Mouse (Mus musculus) left cerebral cortex, postnatal 10 days (tissue): ENCODE measurements at regions not wholly inside any gene's neighbourhood (a gene's known extent, or its start where the extent isn't known, plus 50 kb on each side); places are given as distances from the start of the nearest gene placed in this dataset.
"Not testable (repeated sequence)": the region's sequence is repeated elsewhere in the genome, so short reads cannot be mapped to it uniquely, and the experiment has no call there.

ENCODE experiments used
- DNase-seq, 2 experiments: peaks; one replicate each; pipeline ENCODE4 v3.0.0; 2021 to 2022; ENCODE audit warnings: low spot score in 2 of 2, mixed read lengths in 1 of 2; ENCODE audit errors: extremely low spot score in 1 of 2
- intact Hi-C: fragments of 180-260 bp; cut with DNase I; formaldehyde crosslinking; loops from one replicate; pipeline ENCODE4 v1.15.1; 2025

DNA sequence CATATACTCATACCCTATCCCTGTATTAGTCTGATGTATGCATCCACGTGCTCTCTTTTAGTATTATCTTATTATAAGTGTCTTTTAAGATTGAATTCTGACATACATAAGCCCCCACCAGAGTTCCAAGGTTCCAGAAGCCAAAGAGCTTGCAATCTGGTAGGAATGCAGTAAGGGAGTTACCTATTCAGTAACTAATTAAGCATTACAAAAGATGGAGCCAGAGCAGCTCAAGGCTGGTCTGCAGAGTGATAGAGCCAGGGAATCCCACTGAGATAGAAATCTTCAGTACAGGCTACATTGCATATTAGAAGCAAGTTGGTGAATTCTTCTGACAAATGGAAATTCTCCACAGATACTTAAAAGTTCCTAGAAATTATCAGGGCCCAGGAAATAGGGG lies 790.7 kb downstream of the Prdm13 start:
- intact Hi-C loops: loop anchor here (10.0 kb wide), 1 partner anchor 780 kb away; no protein-coding TSS in a partner anchor
- DNase-seq: not testable (repeated sequence)

DNA sequence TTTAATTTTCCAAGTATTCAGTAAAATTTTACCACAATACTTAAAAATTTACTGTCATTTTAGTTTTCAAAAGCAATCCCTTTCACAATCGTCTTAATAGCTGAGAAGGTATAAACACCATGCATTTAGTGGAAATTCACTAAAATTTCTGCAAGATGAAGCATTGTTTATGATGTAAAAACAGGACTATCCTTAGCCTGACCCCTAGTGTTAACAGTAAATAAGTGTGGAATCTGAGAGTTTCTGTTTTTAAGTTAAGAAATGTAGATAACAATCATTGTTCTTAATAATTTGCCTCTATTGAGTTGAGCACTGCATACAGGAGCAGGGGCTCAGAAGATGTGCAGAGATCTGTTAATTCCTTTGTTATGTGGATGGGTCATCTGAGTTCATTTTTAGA lies 791.9 kb downstream of the Prdm13 start:
- intact Hi-C loops: loop anchor here (10.0 kb wide), 1 partner anchor 779 kb away; no protein-coding TSS in a partner anchor
- no peak for DNase-seq

DNA sequence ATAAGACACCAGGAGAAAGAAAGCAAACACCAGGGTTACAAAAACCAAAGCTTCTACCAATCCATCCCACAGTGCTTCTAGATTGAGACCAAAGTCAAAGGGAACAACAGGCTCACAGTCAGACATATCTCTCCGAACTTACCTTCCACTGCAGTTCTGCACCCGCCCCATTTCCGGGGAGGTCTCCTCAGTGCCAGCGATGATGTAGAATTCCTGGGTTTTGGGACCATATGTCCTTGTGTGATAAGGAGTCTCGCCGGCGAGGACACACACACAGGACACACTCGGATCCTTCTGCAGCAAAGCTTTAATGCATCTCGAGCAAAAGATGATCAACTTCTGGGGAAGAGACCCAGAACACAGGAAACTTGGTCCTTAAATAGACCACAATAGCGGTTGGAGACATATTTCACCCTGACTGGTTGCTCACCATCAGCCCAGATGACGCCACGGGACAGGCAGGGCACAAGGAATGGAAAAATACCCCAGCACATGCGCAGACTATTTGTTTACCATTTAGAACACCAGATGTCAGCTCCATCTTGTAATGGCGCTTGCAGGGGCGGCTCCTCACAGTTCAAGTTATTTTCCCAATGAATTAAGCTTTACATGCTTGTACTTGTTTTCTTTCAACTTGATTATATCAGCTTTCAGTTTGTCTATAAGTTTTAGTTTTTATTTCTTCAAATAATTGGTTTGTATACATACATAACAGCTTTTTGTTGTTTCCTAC lies 824.9 kb downstream of the Prdm13 start:
- intact Hi-C loops: no loop called here
- no peak for DNase-seq

DNA sequence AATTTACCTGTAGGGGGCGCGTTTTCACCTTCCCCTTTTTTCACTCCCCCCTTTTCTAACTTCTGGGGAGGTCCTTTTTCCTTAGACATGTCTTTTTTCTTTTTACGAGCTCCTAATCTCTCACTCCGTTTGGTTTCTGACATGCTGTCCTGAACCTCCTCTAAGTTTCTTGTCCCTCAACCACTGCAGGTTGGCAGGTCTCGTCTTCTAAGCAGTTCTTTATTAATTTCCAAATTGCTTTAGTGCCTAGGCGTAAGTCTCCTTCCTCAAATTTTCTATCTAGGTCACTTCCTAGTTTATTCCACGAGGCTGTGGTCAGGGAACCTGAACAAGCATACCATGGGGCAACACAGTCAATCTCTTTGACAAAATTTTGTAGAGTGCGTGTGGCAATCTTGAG lies 825.7 kb downstream of the Prdm13 start:
- DNase-seq, intact Hi-C loops: not testable (repeated sequence)

DNA sequence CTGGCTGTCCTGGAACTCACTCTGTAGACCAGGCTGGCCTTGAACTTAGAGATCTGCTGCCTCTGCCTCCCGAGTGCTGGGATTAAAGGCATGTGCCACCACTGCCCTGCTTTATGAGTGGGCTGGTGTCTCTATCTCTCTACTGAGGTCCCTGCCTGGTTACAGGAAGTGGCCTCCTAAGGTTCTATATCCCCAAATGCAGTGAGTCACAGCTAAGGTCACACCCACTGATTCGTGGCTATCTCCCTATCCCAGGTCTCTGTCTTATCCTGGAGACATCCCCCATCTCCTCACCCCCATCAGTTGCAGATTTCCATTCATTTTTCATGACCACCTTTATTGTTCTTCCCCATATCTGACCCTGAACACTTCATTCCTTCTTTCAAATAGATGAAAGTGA lies 837.3 kb downstream of the Prdm13 start:
- DNase-seq: no peak
- intact Hi-C loops: no loop called here

DNA sequence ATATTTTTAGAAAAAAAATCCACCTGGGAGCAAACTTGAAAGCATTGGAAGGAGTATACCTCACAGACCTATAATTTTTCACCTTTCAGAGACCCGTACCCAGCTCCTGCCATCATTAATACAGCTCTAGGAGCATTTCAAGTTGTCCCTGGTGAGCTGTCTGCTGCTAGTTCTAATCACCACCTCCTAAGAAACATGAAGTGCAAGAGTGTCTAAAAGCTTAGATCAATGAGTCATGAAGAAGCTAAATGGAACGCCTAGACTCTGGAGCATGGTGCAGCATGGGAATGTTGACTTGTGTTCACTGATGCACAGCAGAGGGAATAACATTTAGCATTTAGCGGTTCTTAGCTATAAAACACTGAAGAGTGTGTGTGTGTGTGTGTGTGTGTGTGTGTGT lies 841.2 kb downstream of the Prdm13 start:
- DNase-seq: no peak
- intact Hi-C loops: no loop called here
